Mouse (Mus musculus): ENCODE measurements at regions not wholly inside any gene's neighbourhood (a gene's known extent, or its start where the extent isn't known, plus 50 kb on each side); places are given as distances from the start of the nearest gene placed in this dataset.

DNA sequence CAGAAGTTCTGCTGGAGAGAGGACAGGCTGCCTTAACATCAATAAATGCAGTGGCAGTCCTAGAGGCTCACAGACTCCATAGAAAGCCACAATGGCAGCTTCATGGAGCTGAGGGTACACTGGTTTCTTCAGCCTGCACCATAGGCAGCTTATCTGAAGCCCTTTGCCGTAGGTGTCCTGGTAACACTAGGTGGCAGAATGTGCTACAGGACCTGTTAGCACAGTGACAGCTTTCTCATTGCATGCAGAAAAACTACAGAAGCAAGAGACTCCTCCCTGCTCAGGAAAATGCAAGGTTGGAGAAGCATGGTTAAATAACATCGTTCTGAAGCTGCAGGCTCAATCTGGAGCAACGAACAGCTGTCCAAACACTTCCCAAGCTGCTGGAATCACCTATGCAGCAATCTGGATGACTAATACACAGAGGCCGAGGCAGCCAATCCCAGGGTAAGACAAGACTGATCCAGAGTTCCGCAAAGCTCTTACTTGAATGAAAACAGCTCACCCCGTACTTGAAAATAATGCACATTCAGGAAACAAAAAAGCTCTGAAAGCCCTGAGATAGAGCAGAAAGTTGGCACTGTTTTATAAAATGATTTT lies 286.4 kb upstream of the Smc2 start:
- no peak for ATAC-seq (ENCODE audit: insufficient read depth, low read depth)

DNA sequence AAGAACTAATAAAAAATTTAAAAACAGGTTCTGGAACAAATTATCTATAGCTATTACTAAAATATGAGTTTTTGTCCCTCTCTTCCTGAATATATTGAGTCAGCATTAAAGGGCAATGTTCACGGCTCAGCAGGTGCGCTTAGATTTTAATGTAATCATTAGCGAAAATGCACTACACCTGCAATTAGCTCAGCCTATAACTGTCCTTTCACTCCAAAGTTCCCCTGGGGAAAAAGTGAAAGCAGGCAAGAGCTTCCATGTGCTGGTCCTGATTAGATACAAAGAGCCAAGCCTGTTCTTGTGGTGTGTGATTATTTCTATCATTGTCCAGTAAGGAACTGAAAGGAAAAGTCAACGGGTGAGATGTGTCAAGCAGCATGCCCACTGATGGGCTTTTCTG lies 262.8 kb upstream of the Smc2 start:
- H3K36me3 ChIP-seq (replicated peaks; ENCODE audit: control insufficient read depth, insufficient read depth, low read length), result no peaks in the 10 kb centered on the region
- H3K9ac ChIP-seq (replicated peaks; ENCODE audit: low read depth, low read length), result no peak overlapping the region
- H3K4me1 ChIP-seq (ENCODE audit: control insufficient read depth, insufficient read depth), result no peaks in the 10 kb centered on the region
- no peak for TF ChIP-seq CTCF (IDR thresholded peaks at IDR 0.05; ENCODE audit: low read depth)
- no peak for TF ChIP-seq EP300 (IDR thresholded peaks at IDR 0.05; ENCODE audit: low read depth)
- H3K9me3 ChIP-seq (replicated peaks; ENCODE audit: control insufficient read depth, low read length), result no peaks in the 10 kb centered on the region
- H3K4me3 ChIP-seq (ENCODE audit: low read depth, low read length), result no peak overlapping the region
- no peak overlapping the region for H3K4me2 ChIP-seq (ENCODE audit: low read depth, low read length)
- WGBS, result 68% methylated on average over 4 of the region's 4 CpGs
- H3K27me3 ChIP-seq (ENCODE audit: control insufficient read depth, insufficient read depth, low read length), result no peaks in the 10 kb centered on the region
- DNase-seq (ENCODE audit: low spot score), result no peak
- ATAC-seq (ENCODE audit: insufficient read depth, low read depth), result no peak
- no peak overlapping the region for H3K27ac ChIP-seq (ENCODE audit: low read depth)

More for the DNA sequence above, 286.4 kb upstream of the Smc2 start:
- no peak for TF ChIP-seq EP300 (IDR thresholded peaks at IDR 0.05; ENCODE audit: low read depth)
- peak; percentile 44 for TF ChIP-seq CTCF (IDR thresholded peaks at IDR 0.05; ENCODE audit: low read depth)
- Histone ChIP-seq H3K9ac (replicated peaks; ENCODE audit: low read depth, low read length) (no peak overlapping the region), H3K9me3 (replicated peaks; ENCODE audit: control insufficient read depth, low read length) (no peaks in the 10 kb centered on the region), H3K4me2 (ENCODE audit: low read depth, low read length) (no peak overlapping the region), H3K4me1 (ENCODE audit: control insufficient read depth, insufficient read depth) (no peaks in the 10 kb centered on the region), H3K36me3 (replicated peaks; ENCODE audit: control insufficient read depth, insufficient read depth, low read length) (no peaks in the 10 kb centered on the region), H3K4me3 (ENCODE audit: low read depth, low read length) (no peak overlapping the region), H3K27ac (ENCODE audit: low read depth) (no peak overlapping the region), H3K27me3 (ENCODE audit: control insufficient read depth, insufficient read depth, low read length) (no peaks in the 10 kb centered on the region)
- peak; percentile 11 for DNase-seq (ENCODE audit: low spot score)
- 58% methylated on average over 6 of the region's 6 CpGs for WGBS

DNA sequence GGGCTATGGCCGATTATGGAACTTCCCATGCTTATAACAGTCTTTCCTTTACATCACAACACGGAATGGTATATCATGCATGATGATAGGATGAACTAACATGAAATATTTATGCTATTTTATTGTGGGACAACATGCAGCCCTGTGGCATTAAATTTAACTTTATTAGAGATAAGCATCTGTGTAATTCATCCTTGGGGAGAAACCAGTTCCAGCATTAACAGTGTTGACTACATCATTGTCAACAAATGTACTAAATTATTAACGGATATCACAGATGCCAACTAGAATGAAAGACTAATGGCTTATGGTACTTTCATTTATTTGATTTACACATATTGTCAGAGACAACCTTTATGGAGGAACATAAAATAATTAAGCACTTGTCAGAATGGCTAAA lies 241.3 kb upstream of the Smc2 start:
- Histone ChIP-seq H3K27me3 (ENCODE audit: control insufficient read depth, insufficient read depth, low read length) (no peaks in the 10 kb centered on the region), H3K9ac (replicated peaks; ENCODE audit: low read depth, low read length) (no peak overlapping the region), H3K4me1 (ENCODE audit: control insufficient read depth, insufficient read depth) (no peaks in the 10 kb centered on the region), H3K9me3 (replicated peaks; ENCODE audit: control insufficient read depth, low read length) (no peaks in the 10 kb centered on the region), H3K4me2 (ENCODE audit: low read depth, low read length) (no peak overlapping the region), H3K4me3 (ENCODE audit: low read depth, low read length) (no peak overlapping the region), H3K27ac (ENCODE audit: low read depth) (no peak overlapping the region), H3K36me3 (replicated peaks; ENCODE audit: control insufficient read depth, insufficient read depth, low read length) (no peaks in the 10 kb centered on the region)
- TF ChIP-seq EP300 (IDR thresholded peaks at IDR 0.05; ENCODE audit: low read depth), result no peak
- no peak for TF ChIP-seq CTCF (IDR thresholded peaks at IDR 0.05; ENCODE audit: low read depth)
- DNase-seq (ENCODE audit: low spot score) (no peak), ATAC-seq (ENCODE audit: insufficient read depth, low read depth) (no peak)
- WGBS, result 69% methylated on average over 3 of the region's 3 CpGs

DNA sequence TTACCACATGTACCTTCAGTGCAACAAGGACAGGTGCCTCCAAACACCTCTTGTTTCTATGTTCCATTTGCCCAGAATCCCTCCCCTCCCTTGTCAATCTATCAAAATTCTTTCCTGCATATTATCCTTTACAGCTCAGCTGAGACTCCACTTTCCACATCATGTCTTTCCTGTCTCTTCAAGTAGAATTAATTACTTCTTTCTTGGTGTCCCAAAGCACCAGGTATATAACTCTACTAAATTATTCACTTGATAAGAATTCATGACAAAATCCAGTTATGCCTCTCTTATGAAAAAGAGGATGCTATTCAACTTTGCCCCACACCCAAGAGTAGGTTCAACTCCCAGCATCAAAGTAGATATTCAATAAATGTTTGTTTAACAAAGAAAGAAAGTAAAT lies 228.4 kb upstream of the Smc2 start:
- Histone ChIP-seq H3K4me2 (ENCODE audit: low read depth, low read length) (no peak overlapping the region), H3K4me3 (ENCODE audit: low read depth, low read length) (no peak overlapping the region), H3K27me3 (ENCODE audit: control insufficient read depth, insufficient read depth, low read length) (no peaks in the 10 kb centered on the region), H3K9ac (replicated peaks; ENCODE audit: low read depth, low read length) (no peak overlapping the region), H3K4me1 (ENCODE audit: control insufficient read depth, insufficient read depth) (no peaks in the 10 kb centered on the region), H3K9me3 (replicated peaks; ENCODE audit: control insufficient read depth, low read length) (no peaks in the 10 kb centered on the region), H3K27ac (ENCODE audit: low read depth) (no peak overlapping the region), H3K36me3 (replicated peaks; ENCODE audit: control insufficient read depth, insufficient read depth, low read length) (no peaks in the 10 kb centered on the region)
- TF ChIP-seq CTCF (IDR thresholded peaks at IDR 0.05; ENCODE audit: low read depth) (no peak), EP300 (IDR thresholded peaks at IDR 0.05; ENCODE audit: low read depth) (no peak)
- DNase-seq (ENCODE audit: low spot score) (no peak), ATAC-seq (ENCODE audit: insufficient read depth, low read depth) (no peak)

DNA sequence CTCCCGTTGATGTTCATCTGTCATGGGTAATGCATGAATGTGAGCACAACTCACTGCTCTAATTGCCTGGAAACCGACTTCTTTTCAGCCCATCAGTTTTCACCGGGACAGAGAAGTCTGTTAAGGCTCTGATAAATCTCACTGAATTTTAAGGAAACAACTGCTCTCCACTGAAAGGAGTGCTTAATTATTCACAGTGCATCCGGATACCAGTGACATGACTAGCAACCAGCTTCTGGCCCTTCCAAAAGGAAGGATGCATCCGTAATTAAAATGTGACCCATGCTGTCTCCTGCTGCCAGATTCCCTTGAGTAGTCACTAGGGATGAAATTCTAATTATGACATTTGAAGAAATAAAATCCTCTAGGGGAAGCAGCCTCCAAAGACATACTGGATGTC lies 228.0 kb upstream of the Smc2 start:
- Histone ChIP-seq H3K27me3 (ENCODE audit: control insufficient read depth, insufficient read depth, low read length) (no peaks in the 10 kb centered on the region), H3K36me3 (replicated peaks; ENCODE audit: control insufficient read depth, insufficient read depth, low read length) (no peaks in the 10 kb centered on the region), H3K4me1 (ENCODE audit: control insufficient read depth, insufficient read depth) (no peaks in the 10 kb centered on the region), H3K4me3 (ENCODE audit: low read depth, low read length) (no peak overlapping the region), H3K27ac (ENCODE audit: low read depth) (no peak overlapping the region), H3K9ac (replicated peaks; ENCODE audit: low read depth, low read length) (no peak overlapping the region), H3K9me3 (replicated peaks; ENCODE audit: control insufficient read depth, low read length) (no peaks in the 10 kb centered on the region), H3K4me2 (ENCODE audit: low read depth, low read length) (no peak overlapping the region)
- TF ChIP-seq EP300 (IDR thresholded peaks at IDR 0.05; ENCODE audit: low read depth) (no peak), CTCF (IDR thresholded peaks at IDR 0.05; ENCODE audit: low read depth) (no peak)
- WGBS, result 56% methylated on average over 5 of the region's 5 CpGs
- no peak for ATAC-seq (ENCODE audit: insufficient read depth, low read depth)
- no peak for DNase-seq (ENCODE audit: low spot score)

DNA sequence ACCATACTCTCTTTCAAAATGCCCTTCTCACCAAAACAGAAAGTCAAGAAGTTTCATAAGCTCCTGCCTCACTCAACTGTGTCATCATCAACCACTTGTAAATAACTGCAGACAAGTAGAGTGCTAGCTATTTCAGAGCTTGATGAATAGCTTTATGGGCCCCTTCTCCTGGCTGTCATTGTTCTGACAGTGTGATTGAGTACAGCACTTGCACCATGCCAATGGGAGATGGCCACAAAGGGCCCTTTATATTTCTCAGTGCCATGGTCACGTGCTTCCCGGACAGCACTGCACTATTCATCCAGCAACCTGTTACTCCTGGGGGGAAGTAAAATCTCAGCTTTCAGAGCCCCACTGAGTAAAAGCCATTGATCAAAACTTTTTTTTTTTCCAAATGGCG lies 225.7 kb upstream of the Smc2 start:
- H3K36me3 ChIP-seq (replicated peaks; ENCODE audit: control insufficient read depth, insufficient read depth, low read length), result no peaks in the 10 kb centered on the region
- no peaks in the 10 kb centered on the region for H3K27me3 ChIP-seq (ENCODE audit: control insufficient read depth, insufficient read depth, low read length)
- H3K4me1 ChIP-seq (ENCODE audit: control insufficient read depth, insufficient read depth), result no peaks in the 10 kb centered on the region
- no peak overlapping the region for H3K9ac ChIP-seq (replicated peaks; ENCODE audit: low read depth, low read length)
- DNase-seq (ENCODE audit: low spot score) (no peak), ATAC-seq (ENCODE audit: insufficient read depth, low read depth) (no peak)
- TF ChIP-seq CTCF (IDR thresholded peaks at IDR 0.05; ENCODE audit: low read depth) (no peak), EP300 (IDR thresholded peaks at IDR 0.05; ENCODE audit: low read depth) (no peak)
- no peak overlapping the region for H3K4me3 ChIP-seq (ENCODE audit: low read depth, low read length)
- H3K4me2 ChIP-seq (ENCODE audit: low read depth, low read length), result no peak overlapping the region
- H3K27ac ChIP-seq (ENCODE audit: low read depth), result no peak overlapping the region
- no peaks in the 10 kb centered on the region for H3K9me3 ChIP-seq (replicated peaks; ENCODE audit: control insufficient read depth, low read length)
- WGBS, result 53% methylated on average over 3 of the region's 3 CpGs

Measured in heart, postnatal 0 days (tissue).